Mouse (Mus musculus) ES-E14 (cell line): ENCODE measurements around the gene Cdk5rap3. TPM values are rescaled to one million over a fixed set of nuclear protein-coding genes. Genes with fewer than 3 reads are reported as not detected.

ENCODE experiments used
- DNase-seq: peaks from one replicate; pipeline ENCODE4 v3.0.0-alpha.2; 2013; ENCODE audit warnings: low read depth, low spot score
- H3K27ac ChIP-seq: 2 replicates; pipeline ENCODE4 v1.5.1; 2012; ENCODE audit warnings: low read depth, mild to moderate bottlenecking, low read length, moderate library complexity, mixed read lengths; ENCODE audit not compliant: poor library complexity, insufficient read depth, severe bottlenecking
- H3K36me3 ChIP-seq: 2 replicates; pipeline ENCODE4 v1.6.1; 2012; ENCODE audit warnings: mild to moderate bottlenecking, low read length, moderate library complexity, mixed read lengths; ENCODE audit not compliant: control insufficient read depth, poor library complexity, insufficient read depth, severe bottlenecking
- H3K4me1 ChIP-seq, 2 experiments: fragments of 150-350 bp in 1 of 2; sonication (generic) in 1 of 2; 2 replicates each; pipeline ENCODE4 v1.6.1; 2012; ENCODE audit warnings: low read length in 2 of 2, mild to moderate bottlenecking in 1 of 2, mixed read lengths in 1 of 2; ENCODE audit not compliant: control insufficient read depth in 2 of 2, insufficient read depth in 2 of 2, poor library complexity in 1 of 2
- H3K4me3 ChIP-seq, 2 experiments: fragments of 150-350 bp in 1 of 2; sonication (generic) in 1 of 2; 2 replicates each; pipeline ENCODE4 v1.5.1; 2012; ENCODE audit warnings: low read length in 2 of 2, low read depth in 1 of 2, mild to moderate bottlenecking in 1 of 2, mixed read lengths in 1 of 2; ENCODE audit not compliant: insufficient read depth in 1 of 2, poor library complexity in 1 of 2, severe bottlenecking in 1 of 2
- H3K9ac ChIP-seq: 2 replicates; pipeline ENCODE4 v1.6.1; 2012; ENCODE audit warnings: low read depth, mild to moderate bottlenecking, low read length, mixed read lengths; ENCODE audit not compliant: poor library complexity, insufficient read depth, severe bottlenecking
- H3K9me3 ChIP-seq: fragments of 150-350 bp; sonication (generic); 2 replicates; pipeline ENCODE4 v1.6.1; 2012; ENCODE audit warnings: low read depth, mild to moderate bottlenecking, low read length; ENCODE audit not compliant: control insufficient read depth, insufficient read depth
- CHD2 ChIP-seq: IDR thresholded peaks from 2 replicates; pipeline ENCODE4 v1.6.1; 2014; ENCODE audit warnings: mild to moderate bottlenecking, low read depth, low read length, inconsistent platforms
- HCFC1 ChIP-seq: IDR thresholded peaks from 2 replicates; pipeline ENCODE4 v1.6.1; 2012; ENCODE audit warnings: low read length, inconsistent platforms, borderline replicate concordance; ENCODE audit not compliant: insufficient read depth
- MAFK ChIP-seq: IDR thresholded peaks from 2 replicates; pipeline ENCODE4 v1.6.1; 2014; ENCODE audit warnings: mild to moderate bottlenecking, low read depth, low read length, inconsistent platforms; ENCODE audit not compliant: insufficient read depth
- ZC3H11A ChIP-seq: IDR thresholded peaks from 2 replicates; pipeline ENCODE4 v1.6.1; 2012; ENCODE audit warnings: low read depth, mild to moderate bottlenecking, inconsistent platforms, low read length, borderline replicate concordance
- ZNF384 ChIP-seq: IDR thresholded peaks from 2 replicates; pipeline ENCODE4 v1.6.1; 2012; ENCODE audit warnings: low read depth, low read length, inconsistent platforms
- in situ Hi-C, 2 experiments: fragments of 600-800 bp; cut with MboI; formaldehyde crosslinking; loops; one replicate each; pipeline ENCODE4 v1.15.1; 2025; ENCODE audit warnings: low sequenced_read_pairs in 2 of 2, inconsistent platforms in 1 of 2; ENCODE audit not compliant: unreplicated experiment in 2 of 2
- total RNA-seq: library from RNA; depleted of rRNA; stranded (reverse); fragments of 300-350 nt; gene quantifications from 2 replicates; pipeline ENCODE4 v1.2.3, GENCODE M21; 2012

The Cdk5rap3 gene
- total RNA-seq, 1 experiment = 87.5 TPM

- Histone ChIP-seq H3K36me3 (peaks cover 2% of the 10 kb centered on the region; the same call in 1 of the 2 replicates), H3K9ac (no peak overlapping the region), H3K4me1 (peaks cover 0 to 5% of the 10 kb centered on the region in 2 experiments; a peak in 1 of 4 replicates), H3K4me3 (no peak overlapping the region), H3K27ac (no peak overlapping the region), H3K9me3 (no peaks in the 10 kb centered on the region)
- in situ Hi-C loops = no loop called here
- TF ChIP-seq CHD2 (no peak), ZNF384 (no peak), MAFK (no peak), ZC3H11A (no peak), HCFC1 (no peak)
- no peak for DNase-seq
Measured at GRCm38 (mm10) chr11:96946498-96946897, 30.2 kb upstream of the Cdk5rap3 start.

- no peak overlapping the region for H3K9ac ChIP-seq
- in situ Hi-C loops = no loop called here
- DNase-seq = no peak
Measured at GRCm38 (mm10) chr11:96944844-96945580, 28.7 kb upstream of the Cdk5rap3 start.

GRCm38 (mm10) chr11:96943746-96944304 lies 27.5 kb upstream of the Cdk5rap3 start, which contains the start of gene Pnpo:
Pnpo (minus strand) TSS chr11:96943986.
- H3K9me3 ChIP-seq = no peaks in the 10 kb centered on the region
- DNase-seq = peak; percentile 94
- peak within 1 kb of the TSS; percentile 71 for H3K9ac ChIP-seq
- H3K4me3 ChIP-seq = peak within 1 kb of the TSS; percentile 71 to 95
- H3K27ac ChIP-seq = peak within 1 kb of the TSS; percentile 14; the same call in 1 of the 2 replicates
- no peaks in the 10 kb centered on the region for H3K36me3 ChIP-seq
- TF ChIP-seq CHD2 (peak; percentile 87), MAFK (no peak), HCFC1 (no peak), ZC3H11A (no peak), ZNF384 (no peak)
- peaks cover 0 to 5% of the 10 kb centered on the region in 2 experiments; a peak in 1 of 4 replicates for H3K4me1 ChIP-seq
- in situ Hi-C loops = no loop called here

More at GRCm38 (mm10) chr11:96944844-96945580, 28.7 kb upstream of the Cdk5rap3 start:
- TF ChIP-seq ZNF384 = no peak
- H3K4me1 ChIP-seq = peaks cover 0 to 5% of the 10 kb centered on the region in 2 experiments; a peak in 1 of 4 replicates
- no peak overlapping the region; a peak in 1 of 4 replicates for H3K4me3 ChIP-seq
- no peak overlapping the region for H3K27ac ChIP-seq
- H3K9me3 ChIP-seq = no peaks in the 10 kb centered on the region
- H3K36me3 ChIP-seq = no peaks in the 10 kb centered on the region

GRCm38 (mm10) chr11:96941989-96942590 lies 25.8 kb upstream of the Cdk5rap3 start:
- no peak overlapping the region for H3K9ac ChIP-seq
- no peaks in the 10 kb centered on the region for H3K9me3 ChIP-seq
- no peaks in the 10 kb centered on the region for H3K36me3 ChIP-seq
- H3K4me1 ChIP-seq = peaks cover 0 to 4% of the 10 kb centered on the region in 2 experiments; a peak in 1 of 4 replicates
- no peak overlapping the region for H3K27ac ChIP-seq
- DNase-seq = no peak
- in situ Hi-C loops = no loop called here
- H3K4me3 ChIP-seq = no peak overlapping the region
- TF ChIP-seq CHD2 (no peak), ZNF384 (no peak), MAFK (no peak)
